Mouse (Mus musculus) C2C12 (cell line): ENCODE results near the gene Zfp260. TPM values are rescaled to one million over a fixed set of nuclear protein-coding genes. Genes with fewer than 3 reads are reported as not detected.

Experiments used
- H3K27me3 ChIP-seq: one replicate; pipeline ENCODE4 v1.6.1; 2011; ENCODE audit not compliant: control insufficient read depth, insufficient read depth, insufficient read length
- H3K36me3 ChIP-seq: one replicate; pipeline ENCODE4 v1.6.1; 2011; ENCODE audit not compliant: control insufficient read depth, insufficient read depth
- H3K4me3 ChIP-seq: one replicate; pipeline ENCODE4 v1.5.1; 2011; ENCODE audit warnings: mild to moderate bottlenecking, control low read depth; ENCODE audit not compliant: poor library complexity, insufficient read depth, severe bottlenecking
- H3K79me2 ChIP-seq: one replicate; pipeline ENCODE4 v1.6.1; 2011; ENCODE audit not compliant: control insufficient read depth, insufficient read depth
- H3K79me3 ChIP-seq: one replicate; pipeline ENCODE4 v1.6.1; 2011; ENCODE audit warnings: low read depth, control low read depth
- H3ac ChIP-seq: one replicate; pipeline ENCODE3; 2011; ENCODE audit warnings: low read depth; ENCODE audit not compliant: control insufficient read depth, insufficient read length
- CEBPB ChIP-seq: IDR thresholded peaks from one replicate; pipeline ENCODE4 v1.6.1; 2011; ENCODE audit warnings: low read depth, mild to moderate bottlenecking, control low read depth, moderate library complexity
- CTCF ChIP-seq: IDR thresholded peaks from one replicate; pipeline ENCODE4 v1.5.1; 2011; ENCODE audit not compliant: control insufficient read depth, insufficient read depth, insufficient read length
- FOSL1 ChIP-seq: IDR thresholded peaks from one replicate; pipeline ENCODE4 v1.8.0; 2011; ENCODE audit warnings: mild to moderate bottlenecking, low read length; ENCODE audit not compliant: poor library complexity, insufficient read depth, severe bottlenecking
- MAX ChIP-seq: IDR thresholded peaks from one replicate; pipeline ENCODE4 v1.6.1; 2011; ENCODE audit warnings: mild to moderate bottlenecking, control low read depth
- MYOD1 ChIP-seq: IDR thresholded peaks from one replicate; pipeline ENCODE4 v1.6.1; 2011; ENCODE audit warnings: low read depth; ENCODE audit not compliant: control insufficient read depth, insufficient read length
- MYOG ChIP-seq: IDR thresholded peaks from one replicate; pipeline ENCODE4 v1.6.1; 2011; ENCODE audit not compliant: control insufficient read depth, insufficient read length; ENCODE audit errors: extremely low read depth
- USF1 ChIP-seq: IDR thresholded peaks from one replicate; pipeline ENCODE4 v1.6.1; 2011; ENCODE audit warnings: low read depth, mild to moderate bottlenecking, control low read depth, moderate library complexity
- microRNA-seq: library from miRNA; unstranded; fragments of <30 nt; microRNA quantifications from one replicate; pipeline ENCODE4, GENCODE M21; 2019; ENCODE audit warnings: borderline microRNAs expressed
- polyA plus RNA-seq: library from polyadenylated mRNA; unstranded; fragments of >200 nt; fragmentation: generic; extraction: Trizol; gene quantifications from one replicate; pipeline ENCODE4 v1.2.1, GENCODE M21; 2012; ENCODE audit warnings: missing spikeins

Gene Zfp260
- polyA plus RNA-seq, 1 experiment = 8.6 TPM

DNA sequence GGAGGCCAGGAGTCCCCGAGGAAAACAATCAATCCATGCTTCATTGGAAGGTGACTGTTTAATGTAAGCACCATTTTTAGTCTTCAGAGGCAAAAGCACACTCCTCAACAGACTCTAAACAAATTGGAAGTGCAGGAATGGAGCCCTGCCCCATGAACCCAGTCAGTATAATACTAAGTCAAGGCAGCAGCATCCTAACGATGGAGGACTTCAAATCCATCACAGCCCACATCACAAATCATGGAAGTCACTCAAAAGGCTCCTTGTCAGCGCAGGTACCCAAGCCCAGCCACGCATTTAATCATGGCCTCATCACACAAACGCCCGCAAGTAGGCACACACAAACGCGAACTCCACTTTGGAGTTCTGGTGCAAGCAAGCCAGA is 48.6 kb downstream of the Zfp260 start:
- no peak overlapping the region for H3K4me3 ChIP-seq
- H3K36me3 ChIP-seq = peaks cover 6% of the 10 kb centered on the region
- TF ChIP-seq CEBPB (no peak), MAX (no peak), USF1 (no peak)
- H3K27me3 ChIP-seq = no peaks in the 10 kb centered on the region
- H3ac ChIP-seq = no peak overlapping the region
- peaks cover 9% of the 10 kb centered on the region for H3K79me3 ChIP-seq
- H3K79me2 ChIP-seq = no peaks in the 10 kb centered on the region

DNA sequence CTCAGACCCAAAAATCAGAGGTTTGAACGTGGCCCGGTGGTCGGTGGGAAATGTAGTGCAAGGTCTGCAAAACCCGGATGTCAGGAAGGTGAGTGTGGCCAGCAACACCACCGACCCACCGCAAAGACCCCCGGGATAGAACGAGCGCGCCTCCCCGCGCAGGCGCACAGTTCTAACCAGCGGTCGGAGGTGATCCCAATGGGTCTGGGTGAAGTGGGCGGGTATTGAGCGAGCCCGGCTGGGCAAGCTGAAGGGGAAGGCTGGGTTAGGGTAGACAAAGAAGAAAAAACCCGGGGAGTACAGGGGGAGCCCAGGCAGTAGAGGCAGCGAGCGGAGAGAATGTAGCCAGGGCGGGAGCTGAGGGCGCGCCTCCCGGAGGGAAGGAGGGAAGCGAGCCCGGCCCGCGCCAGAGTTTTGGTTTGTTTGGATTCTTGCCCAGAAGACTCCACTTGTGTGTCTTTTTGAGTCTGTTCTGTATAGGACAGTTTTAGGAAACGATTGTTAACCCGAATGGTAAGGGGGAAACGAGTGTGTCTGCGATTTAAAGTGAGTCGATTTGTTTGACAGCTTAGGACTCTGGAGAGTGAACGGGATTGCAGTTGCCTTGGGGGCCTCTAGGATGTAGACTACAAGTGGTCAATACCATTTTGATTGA is 49.1 kb downstream of the Zfp260 start:
- Histone ChIP-seq H3K36me3 (peaks cover 6% of the 10 kb centered on the region), H3K27me3 (no peaks in the 10 kb centered on the region), H3K79me2 (no peaks in the 10 kb centered on the region), H3K79me3 (peaks cover 6% of the 10 kb centered on the region), H3ac (no peak overlapping the region), H3K4me3 (no peak overlapping the region)
- no peak for TF ChIP-seq CTCF
- no peak for TF ChIP-seq MYOD1
- no peak for TF ChIP-seq FOSL1
- no peak for TF ChIP-seq CEBPB

DNA sequence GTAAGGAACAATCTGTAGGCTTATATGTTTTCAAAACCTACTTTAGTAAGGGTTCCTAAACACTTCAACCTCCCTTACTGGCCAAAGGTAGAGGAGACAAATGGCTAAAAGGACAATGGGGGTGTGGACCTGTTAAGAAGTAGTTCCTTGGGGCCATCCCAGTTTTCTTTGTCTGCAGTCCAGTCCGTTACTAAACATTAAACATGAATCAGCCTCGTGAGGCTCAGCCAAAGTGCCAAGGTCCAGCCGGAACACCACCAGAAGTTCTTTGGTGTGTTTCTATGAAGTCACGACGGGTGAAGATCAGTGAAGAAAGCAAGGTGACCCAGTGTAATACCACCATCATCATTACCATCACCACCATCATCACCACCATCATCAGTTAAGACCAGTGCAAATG is 52.4 kb downstream of the Zfp260 start:
- TF ChIP-seq MAX (no peak), MYOD1 (no peak), MYOG (no peak), CTCF (no peak), FOSL1 (no peak), USF1 (no peak), CEBPB (no peak)
- peaks cover 2% of the 10 kb centered on the region for H3K79me3 ChIP-seq
- H3ac ChIP-seq = no peak overlapping the region
- H3K79me2 ChIP-seq = no peaks in the 10 kb centered on the region
- H3K27me3 ChIP-seq = no peaks in the 10 kb centered on the region
- no peaks in the 10 kb centered on the region for H3K36me3 ChIP-seq
- H3K4me3 ChIP-seq = no peak overlapping the region

DNA sequence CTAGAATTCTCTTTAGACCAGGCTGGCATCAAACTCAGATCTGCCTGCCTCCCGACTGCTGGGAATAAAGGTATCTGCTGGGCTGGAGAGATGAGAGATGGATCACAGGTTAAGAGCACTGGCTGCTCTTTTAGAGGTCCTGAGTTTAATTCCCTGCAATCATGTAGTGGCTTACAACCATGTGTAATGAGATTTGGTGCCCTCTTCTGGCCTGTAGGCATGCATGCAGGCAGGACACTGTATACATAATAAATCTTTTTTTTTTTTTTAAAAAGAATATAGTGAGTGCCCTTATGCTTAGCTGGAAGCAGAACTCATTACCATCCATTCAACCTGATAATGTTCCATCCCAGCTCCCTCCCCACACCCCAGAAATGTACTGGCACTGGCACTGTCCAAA is 59.5 kb downstream of the Zfp260 start:
- Histone ChIP-seq H3K27me3 (no peaks in the 10 kb centered on the region), H3K79me3 (peaks cover 8% of the 10 kb centered on the region), H3K79me2 (peaks cover 5% of the 10 kb centered on the region), H3ac (no peak overlapping the region), H3K4me3 (no peak overlapping the region), H3K36me3 (peaks cover 22% of the 10 kb centered on the region)
- TF ChIP-seq MYOG (no peak), USF1 (no peak), CTCF (no peak), FOSL1 (no peak), CEBPB (no peak), MAX (no peak), MYOD1 (no peak)

DNA sequence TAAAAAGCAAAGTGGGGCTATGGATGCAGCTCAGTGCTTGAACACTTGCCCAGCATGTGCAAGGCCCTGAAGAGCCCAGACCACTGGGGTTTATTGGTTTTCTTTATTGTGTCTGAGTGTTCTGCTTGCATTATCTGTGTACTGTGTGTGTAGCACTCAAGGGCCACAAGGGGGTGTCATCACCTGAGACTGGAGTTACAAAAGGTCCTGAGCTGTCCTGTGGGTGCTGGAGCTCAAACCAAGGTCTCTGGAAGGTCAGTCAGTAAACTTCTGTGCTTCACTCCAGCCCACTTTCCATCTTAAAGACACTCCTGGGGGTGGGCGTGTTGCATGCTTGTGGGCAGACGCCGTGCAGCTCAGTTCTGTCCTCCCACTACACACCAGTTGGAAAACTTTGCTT is 60.9 kb downstream of the Zfp260 start:
- H3K79me2 ChIP-seq = peaks cover 16% of the 10 kb centered on the region
- H3K36me3 ChIP-seq = peaks cover 36% of the 10 kb centered on the region
- H3K79me3 ChIP-seq = peaks cover 17% of the 10 kb centered on the region
- no peak overlapping the region for H3ac ChIP-seq
- no peak overlapping the region for H3K4me3 ChIP-seq
- no peaks in the 10 kb centered on the region for H3K27me3 ChIP-seq
- TF ChIP-seq USF1 = no peak
- TF ChIP-seq MYOD1 = no peak
- TF ChIP-seq MAX = no peak
- TF ChIP-seq MYOG = no peak
- no peak for TF ChIP-seq FOSL1
- TF ChIP-seq CTCF = no peak
- no peak for TF ChIP-seq CEBPB

Small RNA genes lying within 50 kb of the gene (microRNA-seq; reads per million reads assigned to microRNA genes)
- not detected for gene Gm23368

Other genes starting within 250 kb of the Zfp260 start
- gene Zfp940, start 241.1 kb upstream of the Zfp260 start, polyA plus RNA-seq = 1.0 TPM
- 0.78 TPM for gene Zfp420, start 234.8 kb upstream of the Zfp260 start, polyA plus RNA-seq
- 3.0 TPM for gene Zfp27, start 188.2 kb upstream of the Zfp260 start, polyA plus RNA-seq
- gene Zfp383, start 186.6 kb upstream of the Zfp260 start, polyA plus RNA-seq = 1.8 TPM
- gene Zfp74, start 140.7 kb upstream of the Zfp260 start, polyA plus RNA-seq = 1.9 TPM
- 11.0 TPM for gene Zfp568, start 110.8 kb upstream of the Zfp260 start, polyA plus RNA-seq
- 0.40 TPM for gene Zfp14, start 43.4 kb upstream of the Zfp260 start, polyA plus RNA-seq
- 2.0 TPM for gene Zfp82, start 21.9 kb upstream of the Zfp260 start, polyA plus RNA-seq
- gene Gm26920, start 4.4 kb upstream of the Zfp260 start, polyA plus RNA-seq = 0.05 TPM
- 3.1 TPM for gene Zfp566, start 4.2 kb upstream of the Zfp260 start, polyA plus RNA-seq
- gene Zfp382, start 27.2 kb downstream of the Zfp260 start, polyA plus RNA-seq = 3.8 TPM
- 15.8 TPM for gene Zfp146, start 75.0 kb downstream of the Zfp260 start, polyA plus RNA-seq
- gene Cox7a1, start 89.4 kb downstream of the Zfp260 start, polyA plus RNA-seq = 7.9 TPM
- gene Capns1, start 104.0 kb downstream of the Zfp260 start, polyA plus RNA-seq = 588 TPM
- gene Polr2i, start 137.2 kb downstream of the Zfp260 start, polyA plus RNA-seq = 175 TPM
- 180 TPM for gene Tbcb, start 137.5 kb downstream of the Zfp260 start, polyA plus RNA-seq
- not detected for gene Ovol3, start 140.9 kb downstream of the Zfp260 start, polyA plus RNA-seq
- gene Thap8, start 185.3 kb downstream of the Zfp260 start, polyA plus RNA-seq = 0.07 TPM
- 12.8 TPM for gene Wdr62, start 185.6 kb downstream of the Zfp260 start, polyA plus RNA-seq
- 40.6 TPM for gene Clip3, start 197.0 kb downstream of the Zfp260 start, polyA plus RNA-seq
- gene Alkbh6, start 213.9 kb downstream of the Zfp260 start, polyA plus RNA-seq = 28.7 TPM
- gene Syne4, start 220.0 kb downstream of the Zfp260 start, polyA plus RNA-seq = 0.20 TPM
- gene E130208F15Rik, start 227.0 kb downstream of the Zfp260 start, polyA plus RNA-seq = 0.81 TPM
- 9.9 TPM for gene Sdhaf1, start 229.1 kb downstream of the Zfp260 start, polyA plus RNA-seq